Mouse (Mus musculus): ENCODE measurements around the gene Gna15. TPM values are rescaled to one million over a fixed set of nuclear protein-coding genes. Genes with fewer than 3 reads are reported as not detected.

Gene Gna15
- polyA plus RNA-seq, 1 experiment from 2014 or later, result 1.1 TPM

- H3K4me3 ChIP-seq, result no peak overlapping the region
- H3K36me3 ChIP-seq (replicated peaks), result no peaks in the 10 kb centered on the region
- 78% methylated on average over 13 of the region's 13 CpGs for WGBS
- H3K4me1 ChIP-seq, result peaks cover 7% of the 10 kb centered on the region
- no peak overlapping the region for H3K27ac ChIP-seq
- no peaks in the 10 kb centered on the region for H3K9me3 ChIP-seq
- no peak for DNase-seq (ENCODE audit: extremely low spot score, low spot score)
- H3K27me3 ChIP-seq (ENCODE audit: poor library complexity, severe bottlenecking), result peaks cover 29% of the 10 kb centered on the region
These were observed 16.1 kb downstream of the Gna15 start for GRCm38 (mm10) chr10:81507691-81508489.

- Histone ChIP-seq H3K27ac (no peak overlapping the region), H3K4me3 (no peak overlapping the region), H3K27me3 (ENCODE audit: poor library complexity, severe bottlenecking) (peaks cover 25% of the 10 kb centered on the region), H3K36me3 (replicated peaks) (no peaks in the 10 kb centered on the region), H3K4me1 (peaks cover 12% of the 10 kb centered on the region), H3K9me3 (no peaks in the 10 kb centered on the region)
- no peak for DNase-seq (ENCODE audit: extremely low spot score, low spot score)
- 45% methylated on average over 6 of the region's 6 CpGs for WGBS
These were observed 16.9 kb downstream of the Gna15 start for GRCm38 (mm10) chr10:81507095-81507494.

- DNase-seq (ENCODE audit: extremely low spot score, low spot score), result no peak
- WGBS, result 85% methylated on average over 15 of the region's 15 CpGs
- H3K4me3 ChIP-seq, result no peak overlapping the region
- H3K36me3 ChIP-seq (replicated peaks), result no peaks in the 10 kb centered on the region
- peaks cover 14% of the 10 kb centered on the region for H3K27me3 ChIP-seq (ENCODE audit: poor library complexity, severe bottlenecking)
- no peaks in the 10 kb centered on the region for H3K9me3 ChIP-seq
- H3K27ac ChIP-seq, result no peak overlapping the region
- H3K4me1 ChIP-seq, result peaks cover 12% of the 10 kb centered on the region
These were observed 18.9 kb downstream of the Gna15 start for GRCm38 (mm10) chr10:81505016-81505664.

GRCm38 (mm10) chr10:81502658-81503057 is 21.4 kb downstream of the Gna15 start:
- WGBS, result 6% methylated on average over 36 of the region's 36 CpGs
- H3K4me3 ChIP-seq, result peak overlapping the region; percentile 47
- H3K4me1 ChIP-seq, result peaks cover 25% of the 10 kb centered on the region
- H3K27me3 ChIP-seq (ENCODE audit: poor library complexity, severe bottlenecking), result peaks cover 14% of the 10 kb centered on the region
- H3K27ac ChIP-seq, result peak overlapping the region; percentile 61
- no peaks in the 10 kb centered on the region for H3K9me3 ChIP-seq
- peak; percentile 86 for DNase-seq (ENCODE audit: extremely low spot score, low spot score)
- no peaks in the 10 kb centered on the region for H3K36me3 ChIP-seq (replicated peaks)

- 84% methylated on average over 5 of the region's 5 CpGs for WGBS
- DNase-seq (ENCODE audit: extremely low spot score, low spot score), result no peak
- no peaks in the 10 kb centered on the region for H3K36me3 ChIP-seq (replicated peaks)
These were observed 22.2 kb downstream of the Gna15 start for GRCm38 (mm10) chr10:81501863-81502262.

GRCm38 (mm10) chr10:81500032-81500431 is 24.0 kb downstream of the Gna15 start, which contains the start of gene S1pr4:
S1pr4 (minus strand) TSS chr10:81500132.
- H3K9me3 ChIP-seq, result no peaks in the 10 kb centered on the region
- WGBS, result 80% methylated on average over 3 of the region's 3 CpGs
- H3K27me3 ChIP-seq (ENCODE audit: poor library complexity, severe bottlenecking), result peaks cover 14% of the 10 kb centered on the region
- no peak within 1 kb of the TSS for H3K4me3 ChIP-seq
- DNase-seq (ENCODE audit: extremely low spot score, low spot score), result no peak
- no peaks in the 10 kb centered on the region for H3K36me3 ChIP-seq (replicated peaks)
- peak within 1 kb of the TSS; percentile 40; the same call in 1 of the 2 replicates for H3K27ac ChIP-seq
- peaks cover 42% of the 10 kb centered on the region for H3K4me1 ChIP-seq

More at GRCm38 (mm10) chr10:81501863-81502262, 22.2 kb downstream of the Gna15 start:
- H3K27ac ChIP-seq, result no peak overlapping the region
- peaks cover 14% of the 10 kb centered on the region for H3K27me3 ChIP-seq (ENCODE audit: poor library complexity, severe bottlenecking)
- H3K4me3 ChIP-seq, result no peak overlapping the region
- no peaks in the 10 kb centered on the region for H3K9me3 ChIP-seq
- H3K4me1 ChIP-seq, result peaks cover 33% of the 10 kb centered on the region

GRCm38 (mm10) chr10:81499250-81499901 is 24.6 kb downstream of the Gna15 start:
- DNase-seq (ENCODE audit: extremely low spot score, low spot score), result no peak
- 87% methylated on average over 23 of the region's 23 CpGs for WGBS
- Histone ChIP-seq H3K27ac (peak overlapping the region; percentile 40; the same call in 1 of the 2 replicates), H3K4me1 (peaks cover 46% of the 10 kb centered on the region), H3K4me3 (no peak overlapping the region), H3K36me3 (replicated peaks) (no peaks in the 10 kb centered on the region), H3K9me3 (no peaks in the 10 kb centered on the region), H3K27me3 (ENCODE audit: poor library complexity, severe bottlenecking) (peaks cover 14% of the 10 kb centered on the region)

GRCm38 (mm10) chr10:81498316-81499249 is 25.4 kb downstream of the Gna15 start:
- 88% methylated on average over 38 of the region's 38 CpGs for WGBS
- H3K27me3 ChIP-seq (ENCODE audit: poor library complexity, severe bottlenecking), result peaks cover 11% of the 10 kb centered on the region
- no peak for DNase-seq (ENCODE audit: extremely low spot score, low spot score)
- 0 out of 2 replicates have a peak overlapping the region, but pooled peaks have one; percentile 3 for H3K4me3 ChIP-seq
- H3K4me1 ChIP-seq, result peaks cover 53% of the 10 kb centered on the region
- peaks cover 7% of the 10 kb centered on the region for H3K36me3 ChIP-seq (replicated peaks)
- no peak overlapping the region for H3K27ac ChIP-seq
- no peaks in the 10 kb centered on the region for H3K9me3 ChIP-seq

- Histone ChIP-seq H3K27me3 (ENCODE audit: poor library complexity, severe bottlenecking) (peaks cover 1% of the 10 kb centered on the region; the same call in 1 of the 2 replicates), H3K4me1 (peaks cover 50% of the 10 kb centered on the region), H3K4me3 (peak overlapping the region; percentile 71; the same call in 1 of the 2 replicates), H3K36me3 (replicated peaks) (peaks cover 16% of the 10 kb centered on the region), H3K9me3 (no peaks in the 10 kb centered on the region), H3K27ac (peak overlapping the region; percentile 89)
- no peak for DNase-seq (ENCODE audit: extremely low spot score, low spot score)
- WGBS, result 88% methylated on average over 17 of the region's 17 CpGs
These were observed 26.4 kb downstream of the Gna15 start for GRCm38 (mm10) chr10:81497401-81498270.

GRCm38 (mm10) chr10:81496969-81497368 is 27.1 kb downstream of the Gna15 start:
- Histone ChIP-seq H3K27me3 (ENCODE audit: poor library complexity, severe bottlenecking) (no peaks in the 10 kb centered on the region), H3K4me1 (peaks cover 48% of the 10 kb centered on the region), H3K27ac (peak overlapping the region; percentile 89), H3K4me3 (peak overlapping the region; percentile 71), H3K9me3 (no peaks in the 10 kb centered on the region), H3K36me3 (replicated peaks) (peaks cover 23% of the 10 kb centered on the region)
- WGBS, result 36% methylated on average over 4 of the region's 4 CpGs
- DNase-seq (ENCODE audit: extremely low spot score, low spot score), result no peak

- Histone ChIP-seq H3K4me3 (peak within 1 kb of the TSS; percentile 71), H3K9me3 (no peaks in the 10 kb centered on the region), H3K4me1 (peaks cover 48% of the 10 kb centered on the region), H3K36me3 (replicated peaks) (peaks cover 29% of the 10 kb centered on the region), H3K27me3 (ENCODE audit: poor library complexity, severe bottlenecking) (no peaks in the 10 kb centered on the region), H3K27ac (peak within 1 kb of the TSS; percentile 89)
- DNase-seq (ENCODE audit: extremely low spot score, low spot score), result peak; percentile 99
- WGBS, result under 1% methylated on average over 45 of the region's 45 CpGs
These were observed 27.6 kb downstream of the Gna15 start, which contains the start of gene Ncln for GRCm38 (mm10) chr10:81496264-81496901. Ncln (minus strand) TSS chr10:81496392.

Measured in forebrain, embryonic 10.5 days (tissue).